Mouse (Mus musculus) ES-Bruce4 (cell line): ENCODE data around the gene Fam50b.

ENCODE experiments used
- CTCF ChIP-seq: IDR thresholded peaks from one replicate; pipeline ENCODE4 v1.8.1; 2011; ENCODE audit warnings: low read depth, low read length
- EP300 ChIP-seq: IDR thresholded peaks from 2 replicates; pipeline ENCODE4 v1.6.1; 2011; ENCODE audit warnings: low read depth, low read length; ENCODE audit not compliant: insufficient read depth

GRCm38 (mm10) chr13:34780856-34781610 is 46.4 kb downstream of the Fam50b start:
- no peak for TF ChIP-seq CTCF
- TF ChIP-seq EP300 = no peak
